Mouse (Mus musculus) lung, postnatal 14 days (tissue): ENCODE results near the gene Eif4g3.

Source experiments
- DNase-seq: peaks from one replicate; pipeline ENCODE4 v3.0.0; 2021

The Eif4g3 gene

GRCm38 (mm10) chr4:138065593-138066169 lies 72.9 kb downstream of the Eif4g3 start:
- DNase-seq, result no peak

GRCm38 (mm10) chr4:138066421-138066820 lies 73.6 kb downstream of the Eif4g3 start:
- no peak for DNase-seq

- no peak for DNase-seq
Observed at GRCm38 (mm10) chr4:138067858-138068257, 75.0 kb downstream of the Eif4g3 start.

GRCm38 (mm10) chr4:138068598-138068997 lies 75.8 kb downstream of the Eif4g3 start:
- peak; percentile 44 for DNase-seq

- no peak for DNase-seq
Observed at GRCm38 (mm10) chr4:138069371-138069770, 76.5 kb downstream of the Eif4g3 start.

GRCm38 (mm10) chr4:138071497-138071896 lies 78.7 kb downstream of the Eif4g3 start:
- no peak for DNase-seq

- DNase-seq, result no peak
Observed at GRCm38 (mm10) chr4:138073086-138073485, 80.3 kb downstream of the Eif4g3 start.

- DNase-seq, result no peak
Observed at GRCm38 (mm10) chr4:138073531-138073930, 80.7 kb downstream of the Eif4g3 start.

- no peak for DNase-seq
Observed at GRCm38 (mm10) chr4:138074896-138075584, 82.2 kb downstream of the Eif4g3 start.

- no peak for DNase-seq
Observed at GRCm38 (mm10) chr4:138077663-138078295, 85.0 kb downstream of the Eif4g3 start.

- no peak for DNase-seq
Observed at GRCm38 (mm10) chr4:138079234-138079633, 86.4 kb downstream of the Eif4g3 start.

- no peak for DNase-seq
Observed at GRCm38 (mm10) chr4:138082466-138082865, 89.6 kb downstream of the Eif4g3 start.

GRCm38 (mm10) chr4:138084103-138084502 lies 91.3 kb downstream of the Eif4g3 start:
- DNase-seq, result no peak

- no peak for DNase-seq
Observed at GRCm38 (mm10) chr4:138084851-138085573, 92.2 kb downstream of the Eif4g3 start.

GRCm38 (mm10) chr4:138086949-138087348 lies 94.1 kb downstream of the Eif4g3 start:
- no peak for DNase-seq

GRCm38 (mm10) chr4:138089512-138089911 lies 96.7 kb downstream of the Eif4g3 start:
- DNase-seq, result no peak

GRCm38 (mm10) chr4:138091562-138092194 lies 98.9 kb downstream of the Eif4g3 start:
- DNase-seq, result no peak

GRCm38 (mm10) chr4:138100456-138100855 lies 107.6 kb downstream of the Eif4g3 start:
- no peak for DNase-seq

- no peak for DNase-seq
Observed at GRCm38 (mm10) chr4:138101795-138102194, 109.0 kb downstream of the Eif4g3 start.

GRCm38 (mm10) chr4:138102413-138102812 lies 109.6 kb downstream of the Eif4g3 start:
- DNase-seq, result no peak

GRCm38 (mm10) chr4:138104967-138105366 lies 112.1 kb downstream of the Eif4g3 start:
- no peak for DNase-seq

- peak; percentile 73 for DNase-seq
Observed at GRCm38 (mm10) chr4:138107441-138108409, 114.9 kb downstream of the Eif4g3 start.
